Mouse (Mus musculus): ENCODE measurements around the gene Rmi1. TPM values are rescaled to one million over a fixed set of nuclear protein-coding genes. Genes with fewer than 3 reads are reported as not detected.
A peak's percentile ranks its signal among the peaks of the same experiment; 100 is the strongest.
"Not testable (repeated sequence)": the region's sequence is repeated elsewhere in the genome, so short reads cannot be mapped to it uniquely, and the experiment has no call there.

Gene Rmi1
- 1 to 10 TPM; 6.5 to 7.8 TPM for total RNA-seq (2021)
- long read RNA-seq, experiment 1, transcript Rmi1-201 (3 exons, 3,855 nt): major isoform, 6 of 15 reads
- long read RNA-seq, experiment 1, transcript Rmi1-204 (4 exons, 2,447 nt): minor isoform, 5 of 15 reads
- long read RNA-seq, experiment 1, partial matches to known transcripts: 1 of 15 reads
- long read RNA-seq, experiment 1, other reads (novel, unspliced or antisense): 2 of 15 reads
- long read RNA-seq, experiment 2, partial matches to known transcripts: 1 of 12 reads
- long read RNA-seq, experiment 2, other reads (novel, unspliced or antisense): 3 of 12 reads

DNA sequence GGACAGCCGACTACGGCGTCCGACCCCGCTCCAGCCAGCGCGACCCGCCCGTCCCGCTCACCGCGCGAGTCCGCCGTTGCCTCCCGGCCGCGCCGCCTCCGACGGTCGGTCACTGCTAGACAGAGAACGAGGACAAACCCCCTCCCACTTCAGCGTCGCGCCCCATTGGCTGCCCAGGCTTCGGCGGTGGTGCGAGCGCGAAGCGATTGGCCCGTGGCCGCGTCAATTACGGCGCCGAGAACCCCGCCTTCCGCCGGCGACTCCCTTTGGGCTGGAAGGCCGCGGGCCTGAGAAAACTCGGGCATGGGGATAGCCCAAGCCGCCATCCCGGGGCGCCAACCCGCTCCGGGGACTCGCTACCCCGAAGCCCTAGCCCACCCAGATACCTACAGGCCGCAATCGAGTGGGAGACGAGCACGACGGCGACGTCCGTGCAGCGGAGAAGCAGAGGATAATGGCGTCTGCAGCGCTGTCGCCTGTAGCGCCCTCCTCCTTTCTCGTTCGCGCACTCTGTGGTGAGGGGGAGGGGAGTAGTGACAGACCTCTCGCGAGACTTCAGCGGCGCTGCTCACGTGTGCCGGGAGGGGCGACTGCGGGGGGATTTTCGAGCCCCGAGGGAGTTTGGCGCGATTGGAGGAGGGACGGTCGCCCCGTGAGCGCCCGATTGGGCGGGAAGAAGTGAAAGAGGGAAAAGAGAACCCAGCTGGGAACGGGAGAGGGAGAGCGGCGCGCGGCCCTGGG is at the start of gene Rmi1:
Gene Rmi1, plus strand, starts transcription at position 246 of the 741 bp plus-strand sequence.
- DNase-seq: peak; percentile 98

DNA sequence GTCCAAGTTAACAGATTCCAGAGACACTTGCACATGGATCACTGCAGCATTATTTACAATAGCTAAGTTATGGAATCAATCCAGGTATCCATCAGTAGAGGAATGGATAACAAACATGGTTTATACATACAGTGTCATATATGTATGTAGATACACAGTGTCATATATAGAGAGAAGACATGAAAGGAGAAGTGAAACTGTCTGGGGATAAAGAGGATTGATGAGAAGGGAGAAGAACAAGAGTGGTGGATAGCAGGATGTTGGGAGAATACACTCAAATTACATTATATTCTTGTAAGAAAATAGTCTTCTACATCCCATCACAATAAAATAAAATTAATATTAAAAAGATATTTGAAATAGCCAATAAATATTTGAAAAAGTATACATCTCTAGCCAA is 49.1 kb upstream of the Rmi1 start:
- DNase-seq: no peak

DNA sequence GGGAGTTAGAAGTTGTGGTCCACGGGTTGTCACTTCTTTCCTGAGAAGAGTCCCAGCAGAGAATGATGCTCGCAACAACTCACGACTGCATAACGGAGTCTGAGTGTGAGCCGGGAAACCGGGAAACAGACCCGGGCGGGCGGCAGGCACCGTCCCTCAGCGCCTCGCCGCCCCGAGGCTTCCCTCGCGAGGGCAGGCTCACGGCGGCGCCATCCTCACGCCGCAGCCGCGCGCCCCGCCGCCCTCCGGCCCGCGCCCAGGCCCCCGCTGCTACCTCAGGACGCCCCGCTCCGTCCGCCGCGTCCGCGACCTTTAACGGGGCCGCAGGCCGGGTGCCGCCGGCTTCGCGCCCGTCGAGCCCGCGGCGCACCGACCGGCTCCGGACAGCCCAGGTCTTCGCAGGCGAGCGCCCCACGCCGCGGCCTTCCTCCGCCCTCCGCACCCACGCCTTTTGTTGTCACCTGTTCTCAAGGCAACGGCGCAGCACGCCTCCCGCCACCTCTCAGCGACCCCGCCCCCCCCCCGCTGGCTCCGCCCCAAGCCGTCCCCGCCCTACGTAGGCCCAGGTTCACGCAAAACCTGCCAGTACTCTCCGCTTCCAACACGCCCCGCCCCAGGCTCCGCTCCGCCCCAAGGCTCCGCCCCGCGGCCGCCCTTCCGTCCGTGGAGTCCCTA is 43.3 kb upstream of the Rmi1 start, which contains the start of gene Kif27:
Gene Kif27, minus strand, starts transcription at position 494 of the 675 bp plus-strand sequence.
- DNase-seq: peak; percentile 79

DNA sequence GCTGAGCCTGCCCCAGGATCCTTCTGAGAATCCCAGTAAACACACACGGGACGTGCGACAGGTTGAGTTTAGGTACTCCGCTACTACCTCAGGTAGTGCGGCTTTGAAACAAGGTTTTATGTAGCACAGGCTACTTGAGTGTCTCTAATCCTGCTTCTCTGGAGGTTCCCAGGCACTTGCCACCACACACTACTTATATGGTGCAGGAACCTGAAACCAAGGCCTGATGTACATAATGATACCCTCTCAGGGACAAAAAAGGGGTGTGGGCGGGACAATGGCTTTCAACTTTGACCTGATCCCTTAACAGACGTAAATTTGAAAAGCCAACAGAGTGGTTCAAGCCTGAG is 42.8 kb upstream of the Rmi1 start:
- DNase-seq: no peak

DNA sequence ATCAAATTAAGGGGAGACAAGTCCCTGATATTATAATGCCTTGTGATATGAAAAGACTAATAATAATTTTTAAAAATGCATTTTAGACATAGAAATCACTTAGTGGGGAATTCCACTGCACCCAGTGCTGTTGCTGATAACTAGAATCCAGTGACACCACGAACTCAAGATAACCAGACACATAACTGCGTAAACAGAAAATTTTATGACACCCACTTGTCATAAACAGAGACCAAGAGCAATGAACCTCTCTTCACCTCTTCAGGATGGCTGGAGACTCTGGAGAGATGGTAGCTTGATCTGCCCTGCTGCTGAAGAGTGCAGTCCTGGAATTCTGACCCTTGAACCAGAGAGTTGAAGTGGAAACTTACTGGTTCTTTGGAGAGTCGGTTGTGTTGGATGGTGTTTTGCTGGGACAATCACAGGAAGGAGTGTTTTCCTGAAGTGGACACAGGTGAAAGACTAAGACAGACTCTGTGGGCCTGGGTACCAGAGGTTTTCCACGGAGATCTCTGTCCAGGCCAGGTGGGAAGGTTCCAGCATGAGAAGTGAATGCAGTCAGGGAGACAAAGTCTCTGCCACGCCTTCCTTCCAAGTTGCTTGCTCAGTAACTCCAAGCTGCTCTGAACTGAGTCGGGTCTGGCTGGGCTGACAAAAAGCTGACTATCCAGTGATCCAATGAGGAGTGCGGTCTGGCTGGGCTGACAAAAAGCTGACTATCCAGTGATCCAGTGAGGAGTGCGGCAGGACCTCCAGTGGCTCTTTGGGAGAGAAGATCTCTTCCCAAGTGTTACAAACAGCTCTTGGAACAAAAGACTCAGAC is 37.5 kb upstream of the Rmi1 start:
- DNase-seq: no peak

DNA sequence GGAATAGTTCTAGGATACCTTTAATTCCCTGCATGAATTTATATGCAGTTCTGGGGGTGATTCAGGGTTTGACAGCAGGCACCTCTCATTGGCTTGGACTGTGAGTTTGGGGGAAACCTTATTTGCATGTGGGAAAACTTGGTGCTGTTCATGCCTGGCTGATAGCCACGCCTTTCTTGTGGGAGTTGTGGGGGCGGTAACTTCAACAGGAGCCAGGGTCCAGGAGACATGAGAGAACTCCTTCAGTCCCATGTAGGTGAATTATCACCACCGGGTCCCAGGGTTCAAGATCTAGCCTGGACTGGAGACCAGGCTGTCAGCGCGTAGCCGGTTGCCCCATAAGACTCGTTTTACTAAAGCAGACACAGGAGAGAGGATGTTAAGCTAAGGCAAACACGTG is 36.9 kb upstream of the Rmi1 start:
- DNase-seq: not testable (repeated sequence)

DNA sequence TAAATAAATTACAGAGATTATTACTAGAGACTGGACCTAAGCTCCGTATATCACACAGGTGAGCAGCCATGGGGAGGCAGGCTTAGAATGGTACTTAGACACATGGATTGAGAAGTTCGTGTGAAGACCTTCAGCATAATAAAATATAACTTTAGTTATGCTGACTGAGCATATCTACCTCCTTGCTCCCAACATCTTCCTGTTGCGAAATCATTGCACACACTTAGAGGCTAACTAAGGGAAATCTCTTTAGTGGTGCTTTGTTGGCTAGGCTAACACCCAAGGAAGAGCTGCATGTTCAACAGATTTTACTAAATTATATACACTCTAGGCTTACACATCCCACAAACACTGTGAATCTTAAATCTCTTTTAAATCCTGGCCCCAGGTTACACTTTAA is 35.7 kb upstream of the Rmi1 start:
- DNase-seq: no peak

DNA sequence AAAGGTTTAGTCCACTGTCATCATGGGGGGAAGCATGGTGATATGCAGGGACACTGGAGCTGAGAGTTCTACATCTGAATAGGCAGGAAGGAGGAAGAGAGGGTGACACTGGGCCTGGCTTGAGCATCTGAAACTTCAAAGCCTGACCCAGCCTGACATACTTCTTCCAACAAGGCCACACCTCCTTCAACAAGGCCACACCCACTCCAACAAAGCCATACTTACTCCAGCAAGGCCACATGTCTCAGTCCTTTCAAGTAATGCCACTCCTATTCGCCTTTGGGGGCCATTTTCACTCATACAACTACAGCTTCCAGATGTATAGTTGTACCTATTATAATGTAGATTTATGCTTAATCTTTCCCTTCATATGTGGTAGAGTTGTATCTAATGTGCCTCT is 34.4 kb upstream of the Rmi1 start:
- DNase-seq: no peak

DNA sequence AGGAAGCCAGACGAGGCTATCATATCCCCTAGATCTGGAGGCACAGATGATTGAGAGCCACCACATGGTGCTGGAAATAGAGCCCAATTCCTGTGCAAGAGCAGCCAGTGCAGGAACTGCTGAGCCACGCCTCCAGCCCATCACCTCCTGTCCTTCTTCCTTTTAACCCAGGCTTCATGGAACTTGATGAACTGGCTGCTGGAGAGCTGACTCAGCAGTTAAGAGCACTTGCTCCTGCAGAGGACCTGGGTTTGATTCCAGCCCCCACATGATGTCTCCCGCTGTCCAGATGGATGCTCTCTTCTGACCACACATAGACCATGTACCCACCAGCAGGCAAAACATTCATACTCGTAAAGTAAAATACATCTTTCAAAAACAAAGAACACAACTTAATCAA is 33.2 kb upstream of the Rmi1 start:
- DNase-seq: no peak

DNA sequence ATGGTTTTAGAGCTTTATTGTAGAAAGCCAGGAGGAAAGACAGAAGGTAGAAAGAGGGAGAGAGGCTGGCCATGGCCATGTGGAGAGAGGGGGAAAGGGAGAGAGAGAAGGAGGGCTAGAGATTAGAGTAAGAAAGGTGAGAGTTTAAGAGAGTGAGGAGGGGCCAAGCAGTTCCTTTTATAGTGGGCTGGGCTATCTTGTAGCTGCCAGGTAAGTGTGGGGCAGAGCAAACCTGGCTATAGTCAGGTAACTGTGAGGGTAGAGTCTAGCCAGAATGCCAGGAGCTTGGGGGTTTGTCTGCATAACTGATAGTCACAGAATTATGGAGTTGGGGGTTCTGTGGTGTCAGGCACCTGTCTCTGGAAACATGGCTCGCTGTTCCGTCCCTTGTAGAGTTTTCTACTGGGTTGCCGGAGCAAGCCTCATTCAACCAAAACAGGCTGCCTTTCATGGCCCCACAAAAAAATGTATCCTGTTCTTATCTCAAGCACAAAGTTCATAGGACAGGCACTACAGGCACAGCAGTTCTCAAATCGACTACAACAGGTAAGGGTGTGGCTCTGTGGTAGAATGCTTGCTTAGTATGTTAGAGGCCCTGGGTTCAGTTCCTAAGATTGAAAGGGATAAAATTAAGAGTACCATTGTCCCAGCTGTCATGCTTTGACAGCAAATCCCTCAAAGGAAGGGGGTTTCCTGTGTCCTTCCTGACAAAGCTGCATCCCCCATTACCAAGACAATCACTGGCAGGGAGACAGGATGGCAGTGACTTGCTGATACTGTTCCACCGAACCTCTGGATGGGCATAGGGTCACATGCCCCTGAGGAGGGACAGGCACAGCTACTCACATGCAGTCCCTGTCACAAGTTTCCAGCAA is 29.5 kb upstream of the Rmi1 start:
- DNase-seq: no peak

DNA sequence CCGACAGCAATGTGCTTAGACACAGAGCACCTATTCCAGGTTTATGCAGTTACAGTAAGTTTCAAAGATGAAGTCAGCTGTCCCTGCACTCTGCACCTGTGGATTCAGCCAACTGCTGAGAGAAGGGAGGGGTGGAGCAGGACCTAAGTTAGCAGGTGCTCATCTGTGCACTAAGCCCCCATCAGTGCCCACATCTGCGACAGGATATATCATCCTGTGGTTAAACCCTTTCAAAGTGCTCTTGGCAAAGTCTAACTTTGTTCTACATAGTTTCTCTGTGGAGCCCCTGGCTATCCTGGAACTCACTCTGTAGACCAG is 28.9 kb upstream of the Rmi1 start:
- no peak for DNase-seq

DNA sequence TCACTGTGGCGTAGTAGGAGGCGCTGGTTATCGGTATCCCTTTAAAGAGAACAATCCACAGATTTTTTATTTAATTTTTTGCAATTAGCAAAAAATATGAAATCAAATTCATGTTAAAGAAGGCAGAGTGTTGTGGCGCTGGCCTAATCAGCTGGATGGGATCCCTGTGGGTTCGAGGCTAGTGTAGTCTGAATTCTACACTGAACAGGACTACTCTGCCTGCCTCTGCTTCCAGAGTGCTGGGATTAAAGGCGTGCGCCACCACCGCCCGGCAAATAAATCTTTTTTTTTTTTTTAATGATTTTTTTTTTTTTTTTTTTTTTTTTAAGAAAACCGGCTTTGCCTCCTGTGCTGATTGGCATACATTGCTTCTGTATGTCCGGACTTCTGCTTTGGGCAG is 17.7 kb upstream of the Rmi1 start:
- no peak for DNase-seq

DNA sequence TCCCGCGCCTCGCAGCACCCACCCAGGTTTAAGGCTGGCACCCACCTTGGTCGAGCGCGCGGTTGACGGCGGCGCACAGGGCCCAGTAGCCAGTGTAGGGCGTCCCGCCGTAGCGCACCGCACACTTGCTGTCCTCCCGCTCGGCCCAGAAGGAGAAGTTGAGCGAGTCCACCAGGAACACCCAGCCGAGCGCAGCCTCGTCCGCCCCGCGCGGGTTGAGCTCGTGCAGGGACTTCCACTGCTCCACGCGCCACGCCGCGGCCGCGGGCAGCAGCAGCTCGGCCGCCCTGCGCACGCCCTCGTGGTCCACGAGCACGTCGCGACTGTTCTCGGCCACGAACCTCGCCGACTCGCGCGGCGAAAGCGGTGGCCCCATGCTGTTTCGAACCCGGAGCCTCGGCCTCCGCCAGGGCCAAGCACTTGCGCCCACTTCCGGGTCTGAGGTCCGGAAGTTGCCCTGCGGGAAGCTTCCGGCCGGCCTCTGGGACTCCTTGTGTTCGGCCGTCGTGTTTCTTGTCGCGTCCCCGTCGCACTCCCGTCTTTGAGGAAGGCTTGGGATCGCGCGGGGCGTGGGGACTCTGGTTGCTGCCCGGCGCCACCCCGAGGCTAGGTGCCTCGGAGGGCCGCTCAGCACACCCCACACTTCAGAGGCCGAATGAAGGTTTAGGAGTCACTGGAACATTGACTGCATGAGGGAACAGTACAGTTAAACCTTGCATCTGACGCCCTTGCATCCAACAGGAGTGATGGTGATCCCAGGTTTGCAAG is 17.1 kb upstream of the Rmi1 start, which contains the start of gene 2210016F16Rik:
Gene 2210016F16Rik, minus strand, starts transcription at position 447 of the 768 bp plus-strand sequence.
- peak; percentile 68 for DNase-seq

DNA sequence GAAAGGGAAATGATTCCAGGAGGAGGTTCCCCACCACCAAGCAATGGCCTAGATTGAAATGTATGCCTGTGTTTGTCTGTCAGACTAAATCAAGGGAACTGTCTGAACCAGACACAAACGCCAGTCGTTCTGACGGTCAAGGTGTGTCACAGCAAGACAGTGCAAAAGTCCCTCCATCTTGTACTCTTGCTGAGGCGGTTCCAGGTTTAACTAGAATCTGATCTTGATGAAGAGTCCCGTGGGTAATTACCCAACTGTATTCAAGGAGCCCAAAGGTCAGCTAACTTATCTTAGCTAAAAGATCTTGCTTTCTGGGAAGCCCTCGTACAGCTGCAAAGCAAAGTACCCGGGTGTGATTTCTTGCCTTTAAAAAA is 16.5 kb upstream of the Rmi1 start:
- no peak for DNase-seq

DNA sequence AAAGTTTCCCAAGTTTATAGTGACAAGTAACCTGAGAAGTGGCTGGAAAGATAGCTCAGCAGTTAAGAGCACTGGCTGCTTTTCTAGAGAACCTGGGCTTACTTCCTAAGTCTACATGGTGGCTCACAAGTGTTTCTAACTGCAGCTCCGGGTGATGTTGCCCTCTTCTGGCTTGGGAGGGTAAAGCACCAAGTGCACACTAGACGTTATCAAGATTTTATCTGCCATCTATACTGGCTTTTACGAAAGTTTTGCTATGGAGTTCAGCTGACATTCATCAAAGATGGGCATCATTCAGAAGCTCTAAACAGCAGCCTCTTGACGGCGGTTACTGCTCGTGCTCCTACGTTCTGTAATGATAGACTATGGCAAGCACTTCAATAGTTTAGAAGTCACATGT is 14.1 kb upstream of the Rmi1 start:
- DNase-seq: peak; percentile 63

DNA sequence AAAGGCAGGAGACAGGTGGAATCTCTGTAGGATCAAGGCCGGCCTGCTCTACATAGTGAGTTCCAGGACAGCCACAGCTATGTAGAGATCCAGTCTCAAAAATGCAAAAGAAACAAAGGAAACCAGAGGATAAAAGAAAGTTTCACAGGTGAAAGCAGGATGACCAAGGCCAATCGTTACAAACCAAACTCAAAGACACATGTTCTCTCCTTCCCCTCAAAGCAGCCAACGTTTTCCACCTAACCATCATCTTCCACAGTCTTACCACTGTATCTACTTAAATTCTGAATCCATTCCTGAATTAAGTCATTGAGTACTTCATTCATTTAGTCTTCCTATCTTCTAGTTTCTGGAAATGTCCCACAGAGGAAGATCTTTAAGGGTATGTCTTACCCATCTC is 13.7 kb upstream of the Rmi1 start:
- no peak for DNase-seq

DNA sequence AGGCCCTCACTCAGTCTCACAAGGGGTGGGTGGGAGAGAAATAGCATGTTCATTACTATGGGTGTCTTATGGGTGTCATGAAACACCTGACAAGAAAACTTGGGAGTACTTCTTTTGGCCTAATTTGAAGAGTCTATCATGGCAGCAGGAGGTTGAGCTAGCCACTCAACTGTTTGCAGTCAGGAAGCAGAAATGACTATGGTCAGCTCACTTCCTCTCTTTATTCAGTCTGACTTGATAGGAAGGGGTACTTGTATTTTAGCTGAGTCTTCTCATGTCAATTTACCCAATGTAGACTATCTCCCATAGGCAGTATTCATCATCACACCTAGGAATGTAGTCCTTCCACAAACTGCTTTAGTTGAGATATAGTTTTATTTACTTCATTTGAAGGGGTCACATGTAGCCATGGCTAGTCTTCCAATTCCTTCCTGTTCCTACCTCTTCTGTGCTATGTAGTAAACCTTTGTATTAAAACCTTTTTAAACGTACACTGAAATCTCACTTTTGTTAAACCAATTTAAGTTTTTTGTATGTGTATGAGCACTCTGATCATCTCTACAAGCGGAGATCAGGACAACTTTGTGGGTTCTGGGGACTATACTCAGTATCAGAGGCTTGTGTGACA is 12.6 kb upstream of the Rmi1 start:
- DNase-seq: no peak

DNA sequence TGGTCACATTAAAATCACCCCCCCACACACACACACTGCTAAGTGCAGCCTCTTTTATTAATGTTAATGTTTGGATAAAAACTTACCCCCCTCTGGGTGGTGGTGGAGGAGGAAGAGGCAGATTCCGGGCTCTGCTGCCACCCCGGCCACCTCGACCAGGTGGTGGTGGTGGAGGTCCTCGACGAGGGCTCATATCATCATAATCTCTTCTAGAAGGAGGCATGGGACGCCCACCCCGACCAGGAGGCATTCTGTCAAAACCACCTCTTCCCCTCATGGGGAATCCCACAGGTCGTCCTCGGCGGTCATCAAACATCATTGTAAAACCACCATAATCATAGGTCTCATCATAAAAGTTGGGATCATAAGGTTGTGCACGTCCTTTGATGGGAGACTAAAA is 7.7 kb upstream of the Rmi1 start:
- DNase-seq: not testable (repeated sequence)

DNA sequence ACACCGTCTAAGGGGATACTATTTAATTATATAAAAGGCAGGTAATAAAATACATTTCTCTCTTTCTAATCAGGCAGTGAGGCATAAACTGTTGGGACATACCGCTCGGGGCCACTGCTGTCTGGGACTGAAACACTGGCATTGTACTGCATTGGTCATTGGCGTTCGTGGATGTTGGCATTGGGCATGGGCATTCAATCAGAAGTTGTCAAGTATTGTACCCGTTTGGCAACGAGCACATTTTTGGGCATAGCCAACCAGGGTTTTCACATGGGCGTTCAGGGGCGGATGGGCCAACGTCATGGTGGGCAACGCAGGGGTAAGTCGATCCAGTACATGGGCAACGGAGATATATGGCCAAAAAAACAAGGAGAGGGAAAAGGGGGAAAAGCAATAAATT is 4.4 kb upstream of the Rmi1 start:
- no peak for DNase-seq

DNA sequence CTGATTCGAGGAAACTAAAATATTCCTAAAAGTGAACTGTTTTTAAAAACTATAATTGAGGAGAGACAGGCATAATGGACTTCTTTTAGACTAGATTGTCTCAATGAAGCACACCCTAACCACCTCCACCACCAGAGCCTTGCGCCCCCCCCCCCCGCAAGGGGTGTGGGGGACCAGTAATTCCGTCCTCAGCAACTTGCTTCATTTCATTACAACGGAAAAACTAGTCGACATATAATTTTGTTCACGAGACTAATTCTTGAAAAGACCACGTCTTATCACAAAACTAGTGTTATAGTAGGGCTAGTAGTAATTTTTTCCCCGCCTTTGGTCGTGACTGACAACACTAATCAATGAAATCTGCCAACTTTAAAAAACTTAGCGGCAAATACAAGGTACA is 1.5 kb upstream of the Rmi1 start:
- no peak for DNase-seq
